Mouse (Mus musculus) midbrain, embryonic 11.5 days (tissue): ENCODE measurements around the gene Gcn1l1. TPM values are rescaled to one million over a fixed set of nuclear protein-coding genes. Genes with fewer than 3 reads are reported as not detected.

ENCODE experiments used
- ATAC-seq: fragments of 200-750 bp; cut with Nextera tagmentation; 2 replicates; pipeline ENCODE4 v1.8.0; 2017; ENCODE audit warnings: moderate TSS enrichment, moderate library complexity; ENCODE audit not compliant: low FRiP score
- DNase-seq: peaks from one replicate; pipeline ENCODE4 v3.0.0; 2015; ENCODE audit warnings: low spot score; ENCODE audit errors: missing footprints
- H3K27ac ChIP-seq: fragments of 300-500 bp; sonication (generic); 2 replicates; pipeline ENCODE4 v1.5.1; 2014; ENCODE audit warnings: low read depth, low read length
- H3K27me3 ChIP-seq: fragments of 300-500 bp; sonication (generic); 2 replicates; pipeline ENCODE4 v1.6.1; 2014; ENCODE audit warnings: mild to moderate bottlenecking, low read length, moderate library complexity, mixed read lengths; ENCODE audit not compliant: control insufficient read depth, insufficient read depth
- H3K36me3 ChIP-seq: fragments of 300-500 bp; sonication (generic); 2 replicates; pipeline ENCODE4 v1.6.1; 2014; ENCODE audit warnings: mild to moderate bottlenecking, low read length, moderate library complexity, mixed read lengths; ENCODE audit not compliant: control insufficient read depth, insufficient read depth
- H3K4me1 ChIP-seq: fragments of 300-500 bp; sonication (generic); 2 replicates; pipeline ENCODE4 v1.6.1; 2014; ENCODE audit warnings: low read length; ENCODE audit not compliant: control insufficient read depth, insufficient read depth
- H3K4me2 ChIP-seq: fragments of 300-500 bp; sonication (generic); 2 replicates; pipeline ENCODE4 v1.6.1; 2014; ENCODE audit warnings: mild to moderate bottlenecking, moderate library complexity
- H3K4me3 ChIP-seq: fragments of 300-500 bp; sonication (generic); 2 replicates; pipeline ENCODE4 v1.5.1; 2014; ENCODE audit warnings: low read depth, low read length
- H3K9ac ChIP-seq: fragments of 300-500 bp; sonication (generic); 2 replicates; pipeline ENCODE4 v1.6.1; 2014; ENCODE audit warnings: low read length
- H3K9me3 ChIP-seq: fragments of 300-500 bp; sonication (generic); 2 replicates; pipeline ENCODE4 v1.6.1; 2016; ENCODE audit warnings: low read length; ENCODE audit not compliant: control insufficient read depth
- WGBS: fragments of 180-500 bp; shearing (Covaris S2); extraction: QIAGEN DNeasy Blood & Tissue Kit; methylation state at CpG from one replicate; pipeline ENCODE4 v1.1.7; 2014; 5-methylcytosine and 5-hydroxymethylcytosine counted together
- polyA plus RNA-seq: library from polyadenylated mRNA; unstranded; fragments of >200 nt; fragmentation: Nextera tagmentation; extraction: Ambion mirVana; gene quantifications from 2 replicates; pipeline ENCODE4 v1.2.1, GENCODE M21; 2014

The Gcn1l1 gene
- polyA plus RNA-seq, 1 experiment from 2014 or later = 32.2 TPM

GRCm38 (mm10) chr5:115578922-115579321 lies 13.9 kb downstream of the Gcn1l1 start:
- 93% methylated on average over 14 of the region's 14 CpGs for WGBS
- Histone ChIP-seq H3K27ac (no peak overlapping the region), H3K4me2 (no peak overlapping the region), H3K4me1 (no peaks in the 10 kb centered on the region), H3K4me3 (no peak overlapping the region), H3K9me3 (peaks cover 5% of the 10 kb centered on the region; the same call in 1 of the 2 replicates), H3K9ac (no peak overlapping the region), H3K36me3 (peaks cover 53% of the 10 kb centered on the region), H3K27me3 (no peaks in the 10 kb centered on the region)
- DNase-seq (no peak), ATAC-seq (no peak)

- Histone ChIP-seq H3K9me3 (peaks cover 5% of the 10 kb centered on the region; the same call in 1 of the 2 replicates), H3K4me1 (no peaks in the 10 kb centered on the region), H3K27ac (no peak overlapping the region), H3K4me2 (no peak overlapping the region), H3K4me3 (no peak overlapping the region), H3K27me3 (no peaks in the 10 kb centered on the region), H3K9ac (no peak overlapping the region), H3K36me3 (peaks cover 55% of the 10 kb centered on the region)
- ATAC-seq = no peak
- 84% methylated on average over 5 of the region's 5 CpGs for WGBS
- DNase-seq = no peak
These were observed 14.3 kb downstream of the Gcn1l1 start for GRCm38 (mm10) chr5:115579363-115579762.

GRCm38 (mm10) chr5:115580229-115581001 lies 15.4 kb downstream of the Gcn1l1 start:
- no peak overlapping the region for H3K4me3 ChIP-seq
- H3K27ac ChIP-seq = no peak overlapping the region
- no peak overlapping the region for H3K9ac ChIP-seq
- peaks cover 56% of the 10 kb centered on the region for H3K36me3 ChIP-seq
- WGBS = 95% methylated on average over 14 of the region's 14 CpGs
- H3K4me2 ChIP-seq = no peak overlapping the region
- H3K9me3 ChIP-seq = peaks cover 5% of the 10 kb centered on the region; the same call in 1 of the 2 replicates
- H3K4me1 ChIP-seq = no peaks in the 10 kb centered on the region
- H3K27me3 ChIP-seq = no peaks in the 10 kb centered on the region
- no peak for DNase-seq
- no peak for ATAC-seq

DNA sequence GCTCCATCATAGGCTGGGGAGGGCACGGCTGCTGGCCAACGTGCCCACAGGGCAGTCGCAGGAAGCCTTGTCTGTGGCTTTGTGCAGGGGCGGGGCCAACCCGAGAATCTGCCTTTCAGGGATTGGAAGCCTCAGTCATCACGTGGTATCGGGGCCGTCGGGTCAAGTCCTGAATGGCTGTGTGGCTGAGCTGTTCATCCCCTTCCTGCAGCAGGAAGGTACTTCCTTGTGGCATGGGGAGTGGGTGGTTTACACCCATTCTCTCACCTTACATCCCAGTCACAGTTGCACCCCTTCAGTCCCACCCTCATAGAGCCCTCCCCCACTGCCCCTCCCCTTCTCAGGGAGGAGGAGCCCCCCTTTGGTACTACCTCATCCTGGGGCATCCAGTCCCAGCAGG lies 16.6 kb downstream of the Gcn1l1 start:
- no peaks in the 10 kb centered on the region for H3K27me3 ChIP-seq
- no peak for DNase-seq
- no peak overlapping the region for H3K27ac ChIP-seq
- peaks cover 5% of the 10 kb centered on the region; the same call in 1 of the 2 replicates for H3K9me3 ChIP-seq
- H3K4me3 ChIP-seq = no peak overlapping the region
- no peak overlapping the region for H3K4me2 ChIP-seq
- WGBS = 90% methylated on average over 9 of the region's 9 CpGs
- H3K36me3 ChIP-seq = peaks cover 55% of the 10 kb centered on the region
- no peak for ATAC-seq
- H3K4me1 ChIP-seq = no peaks in the 10 kb centered on the region
- no peak overlapping the region for H3K9ac ChIP-seq

- no peak overlapping the region for H3K4me2 ChIP-seq
- no peak for DNase-seq
- 90% methylated on average over 12 of the region's 12 CpGs for WGBS
- H3K4me1 ChIP-seq = no peaks in the 10 kb centered on the region
- no peak overlapping the region for H3K9ac ChIP-seq
- H3K27me3 ChIP-seq = no peaks in the 10 kb centered on the region
- H3K9me3 ChIP-seq = peaks cover 5% of the 10 kb centered on the region; the same call in 1 of the 2 replicates
- H3K4me3 ChIP-seq = no peak overlapping the region
- no peak for ATAC-seq
- no peak overlapping the region for H3K27ac ChIP-seq
- H3K36me3 ChIP-seq = peaks cover 51% of the 10 kb centered on the region
These were observed 20.6 kb downstream of the Gcn1l1 start for GRCm38 (mm10) chr5:115585616-115586015.

- Histone ChIP-seq H3K27me3 (no peaks in the 10 kb centered on the region), H3K36me3 (peaks cover 47% of the 10 kb centered on the region), H3K9ac (no peak overlapping the region), H3K9me3 (peaks cover 5% of the 10 kb centered on the region; the same call in 1 of the 2 replicates), H3K4me1 (no peaks in the 10 kb centered on the region), H3K4me3 (no peak overlapping the region), H3K4me2 (no peak overlapping the region), H3K27ac (no peak overlapping the region)
- no peak for DNase-seq
- whole genome bisulfite sequencing = 89% methylated on average over 15 of the region's 15 CpGs
- no peak for ATAC-seq
These were observed 21.1 kb downstream of the Gcn1l1 start for GRCm38 (mm10) chr5:115586166-115586565.

DNA sequence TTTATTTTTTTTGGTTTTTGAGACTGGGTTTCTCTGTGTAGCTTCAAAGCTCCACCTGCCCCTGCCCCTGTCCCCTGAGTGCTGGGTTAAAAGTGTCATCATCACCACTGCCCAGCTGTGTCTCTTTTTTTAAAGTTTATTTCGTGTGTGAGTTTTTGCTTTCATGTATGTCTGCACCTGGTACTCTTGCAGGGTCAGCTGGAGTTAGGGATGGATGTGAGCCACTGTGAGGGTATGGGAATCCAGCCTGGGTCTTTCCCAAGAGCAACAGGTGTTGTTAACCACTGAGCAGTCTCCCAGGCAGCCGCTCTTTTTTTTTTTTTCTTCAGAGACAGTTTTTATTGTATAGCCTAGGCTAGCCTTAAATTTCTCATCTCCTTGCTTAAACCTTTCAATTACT lies 21.7 kb downstream of the Gcn1l1 start:
- peaks cover 44% of the 10 kb centered on the region for H3K36me3 ChIP-seq
- WGBS = 98% methylated on average over 2 of the region's 2 CpGs
- H3K27me3 ChIP-seq = no peaks in the 10 kb centered on the region
- H3K4me3 ChIP-seq = no peak overlapping the region
- H3K27ac ChIP-seq = no peak overlapping the region
- H3K4me1 ChIP-seq = no peaks in the 10 kb centered on the region
- DNase-seq = no peak
- no peak for ATAC-seq
- H3K9ac ChIP-seq = no peak overlapping the region
- H3K9me3 ChIP-seq = peaks cover 5% of the 10 kb centered on the region; the same call in 1 of the 2 replicates
- no peak overlapping the region for H3K4me2 ChIP-seq

GRCm38 (mm10) chr5:115591028-115591427 lies 26.0 kb downstream of the Gcn1l1 start:
- no peaks in the 10 kb centered on the region for H3K27me3 ChIP-seq
- no peaks in the 10 kb centered on the region for H3K4me1 ChIP-seq
- no peaks in the 10 kb centered on the region for H3K9me3 ChIP-seq
- H3K4me2 ChIP-seq = no peak overlapping the region
- H3K36me3 ChIP-seq = peaks cover 43% of the 10 kb centered on the region
- no peak overlapping the region for H3K4me3 ChIP-seq
- H3K9ac ChIP-seq = no peak overlapping the region
- ATAC-seq (no peak), DNase-seq (no peak)
- whole genome bisulfite sequencing = 88% methylated on average over 11 of the region's 11 CpGs
- H3K27ac ChIP-seq = no peak overlapping the region

- H3K27ac ChIP-seq = no peak overlapping the region
- H3K27me3 ChIP-seq = no peaks in the 10 kb centered on the region
- no peak for ATAC-seq
- peaks cover 44% of the 10 kb centered on the region for H3K36me3 ChIP-seq
- H3K4me2 ChIP-seq = no peak overlapping the region
- no peak for DNase-seq
- H3K4me1 ChIP-seq = no peaks in the 10 kb centered on the region
- 94% methylated on average over 2 of the region's 2 CpGs for WGBS
- no peak overlapping the region for H3K4me3 ChIP-seq
- no peak overlapping the region for H3K9ac ChIP-seq
- no peaks in the 10 kb centered on the region for H3K9me3 ChIP-seq
These were observed 26.5 kb downstream of the Gcn1l1 start for GRCm38 (mm10) chr5:115591506-115591905.
